Mouse (Mus musculus) adrenal gland, adult 10 weeks (tissue): ENCODE results near the gene Lca5. TPM values are rescaled to one million over a fixed set of nuclear protein-coding genes. Genes with fewer than 3 reads are reported as not detected.

Source experiments
- polyA plus RNA-seq: library from polyadenylated mRNA; stranded (reverse); fragments of 350-450 nt; fragmentation: Illumina TruSeq; extraction: RNeasy Lipid Tissue Mini Kit (QIAGEN cat#74804); gene quantifications from one replicate; pipeline ENCODE4 v1.2.3, GENCODE M21; 2014; ENCODE audit warnings: low read depth, low replicate concordance

Gene Lca5
- 7.1 TPM for polyA plus RNA-seq

GRCm38 (mm10) chr9:83440392-83441357 is at the start of gene Lca5:
Gene Lca5, minus strand, starts transcription at chr9:83441127.

Other genes with a start within 250 kb of the Lca5 start
- gene Sh3bgrl2, start 107.2 kb upstream of the Lca5 start, polyA plus RNA-seq = 22.0 TPM